Mouse (Mus musculus) midbrain, embryonic 14.5 days (tissue): ENCODE results near the gene Fam189a1. TPM values are rescaled to one million over a fixed set of nuclear protein-coding genes. Genes with fewer than 3 reads are reported as not detected.

ENCODE experiments used
- ATAC-seq: fragments of 200-750 bp; cut with Nextera tagmentation; 2 replicates; pipeline ENCODE4 v1.8.0; 2017; ENCODE audit warnings: moderate number of reproducible peaks, moderate library complexity; ENCODE audit not compliant: low FRiP score, low TSS enrichment
- DNase-seq: peaks from one replicate; pipeline ENCODE4 v3.0.0-alpha.2; 2015
- H3K27ac ChIP-seq: fragments of 300-500 bp; sonication (generic); replicated peaks from 2 replicates; pipeline ENCODE4 v1.5.1; 2014; ENCODE audit warnings: mild to moderate bottlenecking, low read depth, low read length, moderate library complexity
- H3K27me3 ChIP-seq: fragments of 300-500 bp; sonication (generic); 2 replicates; pipeline ENCODE4 v1.6.1; 2014; ENCODE audit warnings: low read length, control low read depth, mixed read lengths; ENCODE audit not compliant: control insufficient read depth, insufficient read depth
- H3K36me3 ChIP-seq: fragments of 300-500 bp; sonication (generic); 2 replicates; pipeline ENCODE4 v1.6.1; 2014; ENCODE audit warnings: low read length, control low read depth; ENCODE audit not compliant: control insufficient read depth, insufficient read depth
- H3K4me1 ChIP-seq: fragments of 300-500 bp; sonication (generic); 2 replicates; pipeline ENCODE4 v1.6.1; 2014; ENCODE audit warnings: mild to moderate bottlenecking, antibody characterized with exemption, low read length, control low read depth; ENCODE audit not compliant: control insufficient read depth, insufficient read depth
- H3K4me2 ChIP-seq: fragments of 300-500 bp; sonication (generic); 2 replicates; pipeline ENCODE4 v1.6.1; 2014; ENCODE audit warnings: mild to moderate bottlenecking, low read length, moderate library complexity
- H3K4me3 ChIP-seq: fragments of 300-500 bp; sonication (generic); replicated peaks from 2 replicates; pipeline ENCODE4 v1.5.1; 2014; ENCODE audit warnings: low read depth, low read length
- H3K9ac ChIP-seq: fragments of 300-500 bp; sonication (generic); replicated peaks from 2 replicates; pipeline ENCODE4 v1.6.1; 2014; ENCODE audit warnings: mild to moderate bottlenecking, low read length, moderate library complexity
- H3K9me3 ChIP-seq: fragments of 300-500 bp; sonication (generic); 2 replicates; pipeline ENCODE4 v1.6.1; 2016; ENCODE audit warnings: low read length, control low read depth, mixed read lengths; ENCODE audit not compliant: control insufficient read depth
- WGBS: fragments of 180-500 bp; shearing (Covaris S2); extraction: QIAGEN DNeasy Blood & Tissue Kit; methylation state at CpG from one replicate; pipeline ENCODE4 v1.1.7; 2014; 5-methylcytosine and 5-hydroxymethylcytosine counted together
- polyA plus RNA-seq: library from polyadenylated mRNA; unstranded; fragments of >200 nt; fragmentation: Nextera tagmentation; extraction: Ambion mirVana; gene quantifications from 2 replicates; pipeline ENCODE4 v1.2.1, GENCODE M21; 2014

Gene Fam189a1
- polyA plus RNA-seq, 1 experiment from 2014 or later, result 9.9 TPM

- Histone ChIP-seq H3K27ac (no peak overlapping the region), H3K4me1 (no peaks in the 10 kb centered on the region), H3K4me3 (no peak overlapping the region), H3K36me3 (no peaks in the 10 kb centered on the region), H3K27me3 (no peaks in the 10 kb centered on the region), H3K9ac (no peak overlapping the region), H3K4me2 (no peak overlapping the region), H3K9me3 (no peaks in the 10 kb centered on the region)
- no peak for DNase-seq
- 49% methylated on average over 4 of the region's 4 CpGs for WGBS
- no peak for ATAC-seq
Observed at GRCm38 (mm10) chr7:64973590-64974262, 182.6 kb downstream of the Fam189a1 start.

DNA sequence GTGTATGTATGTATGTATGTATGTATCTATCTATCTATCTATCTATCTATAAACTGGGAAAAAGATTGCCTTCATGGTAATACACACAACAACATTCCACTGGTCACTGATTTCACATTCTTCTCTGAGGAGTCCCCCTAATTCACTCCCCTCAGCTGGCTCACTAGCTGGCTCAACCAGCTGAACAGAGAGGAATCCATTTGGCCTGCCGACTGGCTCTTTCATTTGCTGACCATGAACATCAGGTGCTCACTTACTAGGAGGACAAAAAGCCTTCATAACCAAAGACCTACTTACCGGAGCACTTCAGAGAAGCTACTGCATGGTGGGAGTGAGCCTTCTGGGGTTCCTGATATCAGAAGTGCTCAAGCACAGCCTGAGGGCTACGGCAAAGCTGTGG lies 194.2 kb downstream of the Fam189a1 start:
- H3K27me3 ChIP-seq, result no peaks in the 10 kb centered on the region
- DNase-seq (no peak), ATAC-seq (no peak)
- H3K9ac ChIP-seq, result no peak overlapping the region
- no peaks in the 10 kb centered on the region for H3K36me3 ChIP-seq
- no peak overlapping the region for H3K4me3 ChIP-seq
- H3K4me2 ChIP-seq, result no peak overlapping the region
- 96% methylated on average over 3 of the region's 3 CpGs for WGBS
- no peak overlapping the region for H3K27ac ChIP-seq
- no peaks in the 10 kb centered on the region for H3K9me3 ChIP-seq
- no peaks in the 10 kb centered on the region for H3K4me1 ChIP-seq

DNA sequence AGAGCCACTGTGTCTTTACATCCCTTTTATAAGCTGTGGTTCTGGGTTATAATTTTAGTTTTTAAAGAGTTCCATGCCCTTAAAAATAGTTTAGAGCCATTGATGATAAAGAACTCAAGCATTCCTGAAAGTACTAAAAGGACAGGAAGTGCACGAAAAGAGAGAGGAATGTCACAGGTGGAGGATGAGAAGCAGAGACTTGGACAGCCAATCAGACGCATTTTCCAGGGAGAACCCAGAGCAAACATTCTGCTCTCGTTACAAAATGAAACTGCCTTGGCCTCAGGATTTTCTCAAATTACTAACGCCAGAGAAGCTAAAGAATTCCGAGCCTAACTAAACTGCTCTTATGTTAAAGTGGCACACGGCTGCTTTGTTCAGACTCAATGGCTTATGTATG lies 197.3 kb downstream of the Fam189a1 start:
- no peak overlapping the region for H3K27ac ChIP-seq
- H3K27me3 ChIP-seq, result no peaks in the 10 kb centered on the region
- H3K9me3 ChIP-seq, result no peaks in the 10 kb centered on the region
- H3K36me3 ChIP-seq, result no peaks in the 10 kb centered on the region
- no peak overlapping the region for H3K9ac ChIP-seq
- no peaks in the 10 kb centered on the region for H3K4me1 ChIP-seq
- ATAC-seq (no peak), DNase-seq (no peak)
- no peak overlapping the region for H3K4me3 ChIP-seq
- WGBS, result 68% methylated on average over 6 of the region's 6 CpGs
- no peak overlapping the region for H3K4me2 ChIP-seq

- no peak for ATAC-seq
- no peaks in the 10 kb centered on the region for H3K36me3 ChIP-seq
- no peak overlapping the region for H3K4me3 ChIP-seq
- H3K4me2 ChIP-seq, result no peak overlapping the region
- 26% methylated on average over 2 of the region's 2 CpGs for WGBS
- no peak for DNase-seq
- H3K27ac ChIP-seq, result no peak overlapping the region
- H3K4me1 ChIP-seq, result peaks cover 4% of the 10 kb centered on the region; the same call in 1 of the 2 replicates
- no peaks in the 10 kb centered on the region for H3K27me3 ChIP-seq
- H3K9ac ChIP-seq, result no peak overlapping the region
- no peaks in the 10 kb centered on the region for H3K9me3 ChIP-seq
Observed at GRCm38 (mm10) chr7:64952181-64952580, 204.2 kb downstream of the Fam189a1 start.

DNA sequence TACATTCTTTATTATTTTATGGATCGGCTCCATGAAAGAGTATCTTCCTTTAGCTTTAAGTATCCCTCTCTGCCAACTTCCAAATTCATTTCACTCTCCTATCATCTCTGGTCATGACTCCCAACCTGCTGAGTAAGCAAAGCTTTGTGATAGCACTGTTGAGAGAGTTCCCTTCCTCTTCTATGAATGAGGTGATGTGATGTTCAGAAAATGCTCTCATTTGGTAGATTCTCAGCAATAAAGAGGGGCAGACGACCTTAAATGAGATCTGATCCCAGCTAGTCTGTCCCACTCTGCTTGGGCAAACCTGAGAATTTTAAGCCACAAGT lies 205.6 kb downstream of the Fam189a1 start:
- H3K36me3 ChIP-seq, result no peaks in the 10 kb centered on the region
- H3K27ac ChIP-seq, result no peak overlapping the region
- no peaks in the 10 kb centered on the region for H3K27me3 ChIP-seq
- no peak overlapping the region for H3K4me2 ChIP-seq
- peaks cover 4% of the 10 kb centered on the region; the same call in 1 of the 2 replicates for H3K4me1 ChIP-seq
- H3K9me3 ChIP-seq, result no peaks in the 10 kb centered on the region
- H3K9ac ChIP-seq, result no peak overlapping the region
- H3K4me3 ChIP-seq, result no peak overlapping the region
- DNase-seq, result no peak
- WGBS, result 70% methylated on average over 2 of the region's 2 CpGs
- ATAC-seq, result no peak

DNA sequence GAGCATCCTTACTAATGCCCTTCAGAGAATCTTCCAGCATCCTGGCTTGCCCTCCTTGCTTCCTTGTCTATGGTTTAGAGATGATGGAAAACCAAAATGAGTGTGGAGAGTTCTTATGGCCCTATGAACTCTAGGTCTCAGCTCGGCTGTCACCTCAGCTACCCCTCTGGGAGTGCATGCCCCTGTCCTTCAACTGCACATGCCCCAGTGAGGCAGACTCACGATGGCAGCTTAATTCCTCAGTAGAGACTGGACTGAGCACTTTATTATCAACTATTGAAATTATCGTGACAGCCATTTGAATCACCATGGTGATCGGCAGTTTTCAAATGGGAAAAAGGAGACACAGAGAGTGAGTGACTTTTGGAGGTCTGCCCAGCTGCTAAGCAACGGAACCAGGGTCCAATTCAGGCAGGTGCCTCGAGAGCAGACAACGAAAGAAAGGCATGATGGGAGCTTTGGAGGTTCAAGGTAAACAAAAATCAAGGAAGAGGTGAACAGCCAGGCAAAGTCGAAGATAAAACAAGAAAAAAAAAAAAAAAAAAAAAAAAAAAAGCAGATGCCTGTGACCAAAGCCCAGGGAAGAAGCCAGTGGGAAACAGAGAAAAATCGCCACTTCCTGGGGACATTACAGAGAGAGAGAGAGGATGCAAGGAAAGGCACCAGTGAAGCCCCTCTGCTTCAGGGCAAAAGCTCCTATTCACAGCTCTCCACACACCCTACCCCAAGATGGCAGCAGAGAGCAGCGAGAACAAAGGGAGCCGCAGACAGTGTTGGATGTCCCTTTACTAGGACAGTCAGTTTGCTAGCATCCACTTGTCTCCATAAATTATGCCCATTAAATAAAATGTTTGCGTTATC lies 206.2 kb downstream of the Fam189a1 start:
- Histone ChIP-seq H3K36me3 (no peaks in the 10 kb centered on the region), H3K9ac (no peak overlapping the region), H3K4me3 (no peak overlapping the region), H3K4me1 (peaks cover 4% of the 10 kb centered on the region; the same call in 1 of the 2 replicates), H3K27ac (no peak overlapping the region), H3K4me2 (no peak overlapping the region), H3K9me3 (no peaks in the 10 kb centered on the region), H3K27me3 (no peaks in the 10 kb centered on the region)
- DNase-seq (peak; percentile 76), ATAC-seq (no peak)
- 20% methylated on average over 12 of the region's 12 CpGs for WGBS

DNA sequence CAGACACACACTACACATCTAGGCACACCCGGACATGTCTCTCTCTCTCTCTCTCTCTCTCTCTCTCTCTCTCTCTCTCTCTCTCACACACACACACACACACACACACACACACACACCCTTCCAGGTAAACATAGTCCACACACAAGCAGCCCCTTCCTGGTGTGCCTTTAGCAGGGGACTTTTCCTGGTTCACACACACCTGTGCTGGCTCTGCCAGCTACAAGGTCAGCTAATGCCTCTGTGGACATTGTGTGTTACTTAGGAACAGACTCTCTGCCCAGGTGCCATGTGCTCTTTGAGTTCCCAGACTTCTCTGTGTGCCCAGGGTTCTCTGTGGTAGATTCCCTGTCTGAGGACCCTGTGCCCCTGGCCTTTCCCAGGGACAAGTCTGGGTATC lies 206.9 kb downstream of the Fam189a1 start:
- H3K27ac ChIP-seq, result no peak overlapping the region
- H3K4me3 ChIP-seq, result no peak overlapping the region
- ATAC-seq (no peak), DNase-seq (no peak)
- no peaks in the 10 kb centered on the region for H3K27me3 ChIP-seq
- no peak overlapping the region for H3K9ac ChIP-seq
- WGBS, result 86% methylated on average over 1 of the region's 1 CpGs
- H3K4me1 ChIP-seq, result peaks cover 4% of the 10 kb centered on the region; the same call in 1 of the 2 replicates
- no peak overlapping the region for H3K4me2 ChIP-seq
- H3K36me3 ChIP-seq, result no peaks in the 10 kb centered on the region
- no peaks in the 10 kb centered on the region for H3K9me3 ChIP-seq

DNA sequence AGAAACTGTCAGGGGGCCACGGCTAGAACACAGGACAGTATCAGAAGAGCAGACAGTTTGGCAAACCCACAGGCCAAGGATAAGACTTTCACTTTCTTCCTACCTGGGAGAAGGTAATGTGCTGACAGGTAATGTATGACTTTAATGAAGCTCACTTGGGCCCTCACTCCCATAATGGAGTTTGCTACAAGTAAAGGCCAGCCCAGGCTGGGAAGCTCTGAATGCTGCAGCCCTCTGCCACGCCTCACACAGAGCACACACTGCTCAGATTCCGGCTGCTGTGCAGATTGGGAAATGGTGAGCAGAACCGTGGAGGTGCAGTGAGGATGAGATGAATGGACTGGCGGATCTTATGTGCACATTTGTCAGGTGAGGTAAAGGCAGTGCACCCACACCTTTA lies 211.7 kb downstream of the Fam189a1 start:
- Histone ChIP-seq H3K9ac (no peak overlapping the region), H3K27me3 (no peaks in the 10 kb centered on the region), H3K9me3 (no peaks in the 10 kb centered on the region), H3K4me3 (no peak overlapping the region), H3K4me2 (no peak overlapping the region), H3K36me3 (no peaks in the 10 kb centered on the region), H3K27ac (no peak overlapping the region), H3K4me1 (no peaks in the 10 kb centered on the region)
- ATAC-seq, result no peak
- WGBS, result 84% methylated on average over 5 of the region's 5 CpGs
- no peak for DNase-seq

- Histone ChIP-seq H3K9ac (no peak overlapping the region), H3K36me3 (no peaks in the 10 kb centered on the region), H3K27ac (no peak overlapping the region), H3K4me3 (no peak overlapping the region), H3K9me3 (no peaks in the 10 kb centered on the region), H3K4me1 (no peaks in the 10 kb centered on the region), H3K4me2 (no peak overlapping the region), H3K27me3 (no peaks in the 10 kb centered on the region)
- WGBS, result 79% methylated on average over 8 of the region's 8 CpGs
- ATAC-seq, result no peak
- no peak for DNase-seq
Observed at GRCm38 (mm10) chr7:64944175-64944574, 212.2 kb downstream of the Fam189a1 start.
